Mouse (Mus musculus): ENCODE measurements around the gene AI182371.

The AI182371 gene

GRCm38 (mm10) chr2:35067117-35067516 is 34.2 kb downstream of the AI182371 start:
- DNase-seq: no peak

- no peak for DNase-seq
Measured at GRCm38 (mm10) chr2:35066525-35067082, 34.7 kb downstream of the AI182371 start.

DNA sequence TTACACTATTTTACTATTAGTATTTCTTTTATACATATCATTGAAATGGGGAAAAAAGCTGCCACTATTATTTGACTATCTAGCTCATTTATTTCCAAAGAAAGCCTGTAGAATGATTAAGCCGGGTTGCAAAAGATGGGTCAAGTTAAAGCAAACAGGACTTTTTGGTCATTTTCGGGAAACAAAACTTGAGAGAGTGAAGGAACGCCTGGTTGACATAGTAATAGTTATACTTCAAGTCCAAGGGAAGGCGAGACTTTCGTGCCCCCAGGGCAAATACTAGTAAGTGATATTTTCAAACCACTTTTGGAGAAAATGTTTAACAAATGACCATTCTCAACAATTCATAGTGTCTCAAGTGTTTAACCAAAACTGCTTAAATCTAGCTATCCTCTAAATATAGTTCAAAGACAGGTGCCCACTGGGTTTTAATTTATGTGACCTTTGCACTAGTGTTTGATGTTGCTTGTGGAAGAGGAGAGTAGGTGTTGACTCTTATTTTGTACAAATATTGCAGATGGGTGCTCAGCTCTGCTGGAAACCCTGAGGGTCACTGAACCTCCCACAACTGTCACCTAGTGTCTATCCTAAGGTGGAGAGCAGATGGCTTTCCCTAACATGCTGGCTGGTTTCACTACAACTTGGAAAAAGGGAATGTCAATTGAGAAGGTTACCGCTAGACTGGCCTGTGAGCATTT is 37.9 kb downstream of the AI182371 start:
- no peak for DNase-seq

DNA sequence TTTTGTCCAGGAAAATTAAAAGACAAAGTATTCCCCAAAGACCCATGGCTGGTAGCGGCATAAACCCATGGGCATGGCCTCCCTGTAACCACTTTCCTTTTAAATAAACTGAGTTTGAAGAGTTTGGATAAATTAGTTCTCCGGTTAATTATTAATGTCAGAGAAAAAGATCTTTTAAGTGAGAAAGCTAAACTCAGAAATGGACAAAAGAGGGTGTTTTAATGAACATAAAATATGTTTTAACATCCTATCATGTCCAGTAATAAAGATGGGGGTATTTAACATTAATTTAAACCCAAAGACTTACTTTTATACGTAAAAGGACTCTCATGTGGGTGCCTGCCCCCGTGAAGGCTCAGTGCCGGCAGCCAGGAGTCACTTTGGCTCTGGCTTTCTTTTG is 40.0 kb downstream of the AI182371 start, which contains the start of gene Hc:
TSS of gene Hc (minus strand) at position 101 of the 400 bp plus-strand sequence.
- DNase-seq: no peak

DNA sequence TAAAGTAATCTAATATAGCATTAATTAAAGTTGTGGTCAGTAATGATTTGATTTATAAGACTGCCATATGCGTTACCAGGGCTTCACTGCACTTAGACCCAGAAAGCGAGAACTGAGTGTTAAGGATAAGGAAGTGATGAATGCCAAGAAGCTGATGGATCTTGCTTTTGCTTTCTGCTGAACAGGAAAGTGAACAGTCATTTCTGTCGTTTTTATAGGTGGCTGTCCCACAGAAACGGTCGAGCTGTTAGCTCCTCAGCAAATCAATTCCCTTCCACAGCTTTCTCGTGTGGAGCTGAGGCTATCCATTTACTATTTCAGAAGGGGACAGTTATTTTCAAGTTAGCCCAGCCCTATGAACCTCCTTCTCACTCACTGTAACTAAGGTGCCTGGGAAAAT is 40.4 kb downstream of the AI182371 start:
- no peak for DNase-seq

DNA sequence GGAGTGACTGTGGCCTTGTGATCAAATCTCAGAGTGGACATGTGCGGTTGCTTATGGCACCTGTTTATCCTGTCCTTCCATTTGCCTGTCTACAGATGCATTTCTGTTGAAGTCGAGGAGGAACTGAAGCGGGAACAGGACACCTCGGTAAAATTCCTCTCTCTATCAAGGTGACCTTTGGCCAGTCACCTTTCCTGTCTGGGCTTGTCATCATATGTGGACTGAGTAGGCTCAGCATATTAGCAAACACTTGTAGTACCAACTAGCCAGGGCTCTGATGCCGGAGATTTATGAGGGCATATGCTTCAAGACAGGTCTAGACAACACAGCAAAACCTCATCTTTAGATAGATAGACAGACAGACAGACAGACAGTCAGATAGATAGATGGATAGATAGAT is 41.1 kb downstream of the AI182371 start:
- DNase-seq: no peak

- DNase-seq: no peak
Measured at GRCm38 (mm10) chr2:35058325-35058724, 43.0 kb downstream of the AI182371 start.

DNA sequence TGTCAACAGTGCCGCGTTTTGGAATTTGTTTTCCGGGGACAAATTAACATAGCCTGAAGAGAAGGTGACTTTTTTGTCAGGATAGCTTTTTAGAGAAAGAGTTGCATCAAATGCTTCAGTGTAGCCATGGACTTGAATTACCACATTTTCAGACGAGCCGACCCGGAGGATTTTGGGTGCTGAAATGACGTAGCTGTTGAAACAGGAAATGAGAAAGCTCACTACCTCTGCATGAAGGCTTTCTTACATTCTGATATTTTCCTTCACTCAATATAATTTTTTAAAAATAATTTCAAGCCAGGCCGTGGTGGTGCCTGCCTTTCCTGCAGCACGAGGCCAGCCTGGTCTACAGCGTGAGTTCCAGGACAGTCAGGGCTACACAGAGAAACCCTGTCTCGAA is 44.1 kb downstream of the AI182371 start:
- DNase-seq: no peak

DNA sequence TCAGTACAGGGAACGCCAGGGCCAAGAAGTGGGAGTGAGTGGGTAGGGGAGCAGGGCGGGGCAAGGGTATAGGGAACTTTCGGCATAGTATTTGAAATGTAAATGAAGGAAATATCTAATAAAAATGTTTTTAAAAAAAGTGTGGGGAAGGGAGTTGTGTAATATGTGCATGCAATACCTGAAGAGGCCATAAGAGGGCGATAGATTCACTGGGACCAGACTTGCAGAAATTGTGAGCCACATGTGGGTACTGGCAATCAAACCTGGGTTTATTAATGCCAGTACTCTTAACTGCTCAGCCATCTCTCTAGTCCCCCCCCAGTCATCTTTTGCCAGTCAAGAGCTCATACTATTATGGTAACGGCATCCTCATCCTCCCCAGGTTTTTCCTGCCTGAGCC is 52.5 kb downstream of the AI182371 start:
- DNase-seq: no peak

- DNase-seq: no peak
Measured at GRCm38 (mm10) chr2:35044956-35045355, 56.4 kb downstream of the AI182371 start.

GRCm38 (mm10) chr2:35038580-35039375 is 62.6 kb downstream of the AI182371 start:
- DNase-seq: no peak

Measured in cerebellum, adult 9-11 months (tissue).